Mouse (Mus musculus): ENCODE measurements around the gene Ptpn11. TPM values are rescaled to one million over a fixed set of nuclear protein-coding genes. Genes with fewer than 3 reads are reported as not detected.

The Ptpn11 gene
- polyA plus RNA-seq, 2 experiments from 2014 or later: 7.2 to 8.0 TPM

DNA sequence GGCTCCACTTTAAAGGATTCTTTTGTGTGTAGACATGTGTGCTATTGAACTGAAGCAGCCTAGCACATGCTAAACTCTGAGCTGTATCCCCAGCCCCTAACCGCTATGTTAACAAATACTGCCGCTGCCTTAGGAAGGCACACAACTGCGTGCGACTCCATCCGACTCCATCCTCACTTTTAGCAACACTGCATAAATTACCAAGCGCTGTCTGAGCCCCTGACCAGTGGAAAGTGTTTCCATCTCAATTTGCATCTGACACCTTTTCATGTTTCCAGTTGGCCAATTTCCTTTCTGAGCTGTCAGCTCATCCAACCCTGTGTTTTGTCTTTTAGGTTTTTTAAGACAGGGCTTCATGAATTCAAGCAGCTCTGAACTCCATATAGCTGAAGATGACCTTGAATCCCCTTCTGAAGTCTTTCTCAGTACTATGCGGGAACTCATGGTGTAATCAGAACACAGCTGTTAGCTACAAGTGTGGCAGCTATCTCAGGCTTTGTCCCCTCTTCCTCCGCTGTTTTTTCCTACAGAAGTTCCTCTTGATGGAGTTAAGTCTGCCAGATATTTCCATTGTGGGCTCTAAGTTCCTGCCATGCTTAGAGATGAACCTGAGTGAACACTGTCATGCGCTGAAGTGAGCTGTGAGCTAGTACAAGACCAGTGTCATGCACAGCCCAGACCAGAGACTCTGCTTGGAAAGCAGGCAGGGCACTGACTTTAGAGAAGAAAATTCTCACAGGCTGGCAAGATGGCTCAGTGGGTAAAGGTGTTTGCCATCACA is 11.9 kb downstream of the Ptpn11 start:
- peak; percentile 67 for ATAC-seq

DNA sequence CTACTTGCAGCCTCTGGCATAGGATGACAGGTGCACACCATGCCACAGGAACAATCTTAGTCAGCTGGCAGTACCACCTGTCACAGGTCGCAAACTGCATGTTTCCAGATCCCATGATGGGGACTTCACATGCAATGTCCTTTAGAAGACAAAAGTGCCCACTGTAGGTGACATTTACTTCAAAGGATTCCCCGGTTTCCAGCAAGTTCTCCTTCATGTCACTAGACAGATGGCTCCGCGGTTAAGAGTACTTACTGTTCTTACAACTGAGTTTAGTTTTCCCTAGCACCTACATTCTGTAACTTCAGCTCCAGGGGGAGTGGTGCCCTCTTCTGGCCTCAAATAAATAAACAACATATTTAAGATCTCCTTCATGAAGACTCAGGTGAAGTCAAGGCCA is 18.4 kb downstream of the Ptpn11 start:
- ATAC-seq: peak; percentile 60

DNA sequence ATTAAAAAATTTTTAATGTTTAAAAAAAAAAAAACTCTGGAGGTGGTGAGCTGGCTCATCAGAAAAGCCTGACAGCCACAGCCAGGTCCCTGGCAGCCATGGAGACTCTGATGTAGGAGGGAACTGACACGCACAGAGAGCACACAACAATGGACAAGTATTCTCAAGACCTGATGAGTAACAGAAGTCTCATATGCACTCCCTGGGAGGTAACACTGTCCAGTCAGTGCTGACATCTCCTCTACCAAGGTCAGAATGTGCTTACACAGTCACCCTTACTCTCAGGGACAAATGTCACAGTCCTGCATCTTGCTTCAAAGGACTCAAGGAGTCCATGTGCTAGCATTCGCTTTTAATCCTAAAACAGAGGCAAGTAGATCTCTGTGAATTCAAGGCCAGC is 21.6 kb downstream of the Ptpn11 start:
- ATAC-seq: no peak

DNA sequence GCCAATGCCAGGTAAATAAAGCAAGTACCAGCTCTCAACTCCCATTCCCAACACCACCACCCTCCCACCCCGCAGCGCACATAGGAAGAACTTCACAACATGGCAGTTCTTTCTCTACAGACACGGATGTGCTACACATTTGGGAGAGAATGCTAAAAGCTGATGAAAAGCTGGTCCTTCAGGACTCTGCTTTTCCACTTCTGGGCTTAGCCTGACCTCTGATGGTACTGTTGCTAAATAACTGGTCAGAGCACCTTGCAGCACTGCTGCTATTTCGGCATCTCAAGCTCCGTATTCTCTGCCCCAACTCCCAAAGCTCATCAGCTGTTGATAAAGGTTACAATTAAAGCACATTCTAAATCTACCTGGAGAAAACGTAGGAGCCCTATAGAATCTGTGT is 24.3 kb downstream of the Ptpn11 start:
- ATAC-seq: no peak

DNA sequence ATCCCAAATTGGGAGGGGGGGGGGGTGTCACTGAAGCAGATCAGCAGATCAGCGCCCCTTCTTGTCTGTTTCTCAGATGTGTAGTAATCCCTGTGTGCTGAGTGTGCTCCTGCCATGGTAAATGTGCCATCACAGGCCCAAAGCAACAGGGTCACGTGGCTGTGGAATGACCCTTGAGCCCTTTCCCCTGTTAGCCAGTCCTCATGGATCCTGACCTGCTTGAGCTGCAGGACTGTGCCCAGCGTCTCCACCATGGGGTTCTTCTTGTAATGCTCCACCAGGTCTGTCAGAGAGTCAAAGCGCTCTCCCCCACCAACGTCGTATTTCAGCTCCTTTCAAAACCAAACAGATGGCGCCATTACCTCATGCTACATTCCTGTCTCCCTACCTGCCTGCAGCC is 28.3 kb downstream of the Ptpn11 start:
- no peak for ATAC-seq

DNA sequence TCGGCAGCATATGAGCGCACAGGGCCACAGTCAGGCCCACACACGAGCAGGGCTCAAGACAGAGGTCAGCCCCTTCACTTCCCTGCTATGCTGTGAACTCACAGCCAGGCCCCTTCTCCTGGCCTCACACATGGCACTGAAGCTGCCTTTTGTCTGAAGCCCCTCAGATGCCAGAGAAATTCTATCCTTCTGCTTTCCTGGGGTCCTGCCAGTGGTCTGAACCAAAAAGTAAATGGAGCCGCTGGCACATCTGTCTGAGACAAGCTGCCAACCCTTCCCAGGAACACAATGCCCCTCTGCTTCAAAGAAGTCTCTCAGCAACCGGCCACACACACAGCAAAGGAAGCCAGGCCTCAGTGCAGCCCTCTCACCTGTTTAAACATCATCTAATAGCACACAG is 28.9 kb downstream of the Ptpn11 start:
- no peak for ATAC-seq

DNA sequence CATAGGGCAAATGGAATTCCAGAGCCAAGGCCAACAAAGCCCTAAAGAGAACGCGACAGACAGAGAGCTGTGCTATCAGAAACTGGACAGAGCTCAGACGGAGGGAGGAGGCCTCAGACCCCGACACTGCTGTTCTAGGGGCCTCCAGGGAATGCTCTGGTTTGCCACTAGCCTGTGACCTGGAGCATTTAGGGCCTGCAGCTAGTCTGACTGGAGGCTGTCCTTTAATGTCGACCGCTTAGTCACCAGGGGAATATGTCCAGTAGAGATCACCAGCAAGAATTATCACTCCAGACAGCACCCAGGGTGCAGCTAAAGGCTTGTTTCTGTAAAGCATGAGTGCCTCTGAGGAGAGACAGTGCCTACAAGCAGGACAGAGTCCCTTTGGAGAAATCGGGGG is 32.2 kb downstream of the Ptpn11 start:
- no peak for ATAC-seq

DNA sequence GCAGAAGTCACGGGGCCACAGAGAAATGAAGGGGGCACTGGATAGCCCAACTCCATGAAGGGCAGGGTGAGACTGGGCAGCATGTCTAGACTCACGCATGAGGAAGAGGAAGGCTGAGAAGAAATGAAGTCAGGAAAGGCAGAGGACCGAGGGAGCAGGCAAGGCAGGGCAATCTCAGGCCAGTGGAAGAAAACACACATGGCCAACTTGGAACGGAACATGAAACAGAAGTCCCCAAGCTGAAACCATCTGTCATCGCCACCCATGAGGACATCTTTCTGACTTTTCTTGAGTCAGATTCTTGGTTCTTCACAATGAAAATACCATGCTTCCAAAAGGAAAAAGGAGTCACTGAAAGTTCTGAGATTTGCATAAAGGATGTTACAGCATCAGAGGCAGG is 33.7 kb downstream of the Ptpn11 start:
- ATAC-seq: no peak

DNA sequence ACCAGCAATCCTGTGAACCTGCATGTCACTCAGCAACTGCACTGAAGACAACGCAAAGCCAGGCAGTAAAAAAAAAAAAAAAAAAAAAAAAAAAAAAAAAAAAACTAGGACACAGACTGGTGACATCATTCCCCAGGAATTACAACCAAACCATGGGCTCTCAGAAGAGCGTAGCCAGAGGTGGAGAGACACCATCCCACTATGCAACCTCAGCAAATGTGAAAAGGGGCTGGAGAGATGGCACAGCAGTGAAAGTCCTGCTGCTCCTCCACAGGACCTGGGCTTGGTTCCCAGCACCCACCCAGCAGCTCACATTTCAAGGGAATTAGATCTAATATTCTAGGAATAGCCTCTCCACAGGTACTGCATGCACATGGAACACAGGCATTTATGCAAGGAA is 34.2 kb downstream of the Ptpn11 start:
- ATAC-seq: no peak

DNA sequence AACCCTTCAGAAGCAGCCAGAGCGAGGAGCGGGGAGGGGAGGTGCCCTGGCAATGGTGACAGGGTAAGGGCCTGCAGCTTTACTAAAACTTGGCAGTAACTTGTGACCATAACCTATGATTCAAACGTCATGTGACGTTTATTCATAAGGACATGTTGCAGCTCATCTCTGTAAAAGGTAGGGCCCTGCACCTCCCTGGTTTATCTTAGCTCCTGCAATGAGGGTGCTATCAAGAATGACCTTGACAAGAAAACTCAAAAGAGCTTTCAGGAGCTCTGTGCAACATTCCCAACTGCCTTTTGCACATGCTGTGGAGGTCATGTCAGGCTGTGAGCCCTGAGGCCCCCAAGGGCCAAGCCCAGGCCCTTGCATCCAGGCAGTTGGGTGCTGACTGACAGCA is 35.1 kb downstream of the Ptpn11 start:
- no peak for ATAC-seq

DNA sequence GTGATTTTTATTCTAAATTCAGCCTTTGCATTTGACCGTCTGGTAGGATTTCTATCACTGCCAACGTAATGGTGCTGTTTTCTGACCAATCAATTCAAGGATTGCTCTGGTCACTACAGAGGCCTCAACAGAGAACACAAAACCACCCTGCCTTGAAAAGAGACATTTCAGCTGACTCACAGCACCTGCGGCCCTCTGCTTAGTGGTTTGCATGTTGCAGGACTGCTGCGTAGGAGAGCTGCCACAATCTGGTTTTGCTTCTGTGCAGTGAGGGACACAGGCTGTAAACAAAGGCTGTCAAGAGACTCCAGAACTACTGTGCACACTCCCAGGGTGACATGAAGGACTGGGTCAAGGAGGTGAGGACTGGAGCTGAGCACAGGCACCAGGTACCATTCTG is 40.5 kb downstream of the Ptpn11 start:
- ATAC-seq: no peak

DNA sequence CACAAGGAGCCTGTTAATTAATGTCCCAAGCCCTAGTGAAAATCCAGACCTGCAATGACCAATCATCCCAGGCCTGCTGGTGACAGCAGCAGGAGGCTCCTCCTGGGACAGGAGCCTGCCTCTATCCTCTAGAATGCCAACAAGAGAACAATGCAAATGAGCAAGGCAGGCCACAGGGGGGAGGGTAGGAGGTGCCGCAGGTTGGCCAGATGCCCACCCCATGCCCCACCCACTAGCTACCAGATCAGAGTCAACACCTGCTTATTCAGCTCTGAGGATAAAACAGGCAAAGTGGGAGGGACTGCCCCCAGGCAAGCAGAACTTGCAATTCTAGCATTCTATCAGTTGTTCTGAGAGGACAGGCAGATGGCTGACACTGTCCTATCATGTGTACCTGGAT is 42.0 kb downstream of the Ptpn11 start:
- peak; percentile 34 for ATAC-seq

DNA sequence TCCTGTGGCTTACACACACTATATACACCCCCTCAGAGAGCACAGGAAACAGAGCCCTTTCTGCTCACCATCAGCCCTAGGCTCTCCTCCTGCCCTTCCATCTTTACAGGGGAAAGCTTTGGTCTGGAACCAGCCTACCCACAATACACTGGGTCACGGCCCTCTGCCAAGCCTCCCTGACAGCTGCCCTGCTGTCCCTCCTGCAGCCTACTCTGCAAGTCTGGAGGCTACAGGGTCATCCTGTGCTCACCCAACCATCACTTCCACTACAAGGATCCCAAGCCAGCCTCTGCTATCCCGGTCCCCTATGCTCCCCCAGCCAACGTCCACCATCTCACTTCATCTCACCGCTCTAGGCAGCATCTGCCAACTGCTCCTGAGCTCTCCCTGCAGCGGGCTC is 44.9 kb downstream of the Ptpn11 start:
- ATAC-seq: no peak

DNA sequence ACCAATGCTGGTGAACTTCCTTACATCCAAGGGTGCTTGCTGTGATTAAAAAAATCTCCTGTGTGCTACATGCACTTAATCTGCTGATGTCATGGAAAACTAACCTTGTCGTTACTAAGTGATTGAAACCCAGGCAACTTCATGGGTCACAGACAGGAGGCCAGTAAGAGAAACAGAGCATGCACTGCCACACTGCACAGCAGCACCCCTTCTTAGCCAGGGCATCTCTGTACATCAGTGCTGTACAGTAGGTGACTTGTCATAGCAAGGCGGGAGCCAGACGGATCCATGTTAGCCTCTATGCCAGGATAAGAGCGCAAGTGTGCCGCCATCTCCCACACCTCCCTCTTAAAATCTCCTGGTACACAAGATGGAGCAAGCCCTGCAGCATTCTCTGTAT is 45.6 kb downstream of the Ptpn11 start:
- no peak for ATAC-seq

DNA sequence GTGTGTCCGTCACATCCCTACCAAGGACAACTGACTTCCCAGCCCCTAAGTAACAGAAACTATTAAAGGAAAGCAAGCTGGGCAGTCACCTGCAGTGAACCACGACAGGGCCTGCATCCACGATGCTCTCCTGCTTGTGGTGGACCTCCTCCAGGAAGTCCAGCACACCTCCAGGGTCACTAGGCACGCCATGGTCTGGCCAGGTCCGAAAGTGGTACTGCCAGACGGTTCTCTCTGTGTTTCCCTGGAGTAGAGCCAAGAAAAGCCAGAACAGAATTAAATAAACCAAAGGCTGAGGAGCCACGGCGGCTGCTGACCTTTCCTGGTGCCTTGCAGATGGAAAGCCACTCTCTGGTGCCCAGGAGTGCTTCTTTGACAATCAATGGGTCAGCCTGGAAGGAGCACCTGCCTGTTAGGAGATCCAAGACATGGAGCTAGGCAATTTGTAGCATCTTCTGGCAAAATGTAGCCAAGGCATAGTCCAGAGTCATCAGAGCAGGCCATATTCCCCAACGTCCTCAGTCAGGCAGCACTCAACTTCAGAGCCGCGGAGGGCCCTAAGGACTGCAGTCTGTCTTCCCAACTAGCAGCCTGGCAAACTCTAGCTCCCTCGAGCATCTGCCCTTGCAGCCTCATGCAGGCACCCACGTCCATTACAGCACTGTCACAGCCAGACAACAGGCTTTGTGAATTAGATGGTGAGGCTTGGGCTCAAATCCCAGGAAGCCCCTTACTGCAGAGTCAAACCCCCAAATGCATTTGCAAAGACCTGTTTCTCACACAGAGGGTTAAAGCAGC is 46.6 kb downstream of the Ptpn11 start:
- no peak for ATAC-seq

DNA sequence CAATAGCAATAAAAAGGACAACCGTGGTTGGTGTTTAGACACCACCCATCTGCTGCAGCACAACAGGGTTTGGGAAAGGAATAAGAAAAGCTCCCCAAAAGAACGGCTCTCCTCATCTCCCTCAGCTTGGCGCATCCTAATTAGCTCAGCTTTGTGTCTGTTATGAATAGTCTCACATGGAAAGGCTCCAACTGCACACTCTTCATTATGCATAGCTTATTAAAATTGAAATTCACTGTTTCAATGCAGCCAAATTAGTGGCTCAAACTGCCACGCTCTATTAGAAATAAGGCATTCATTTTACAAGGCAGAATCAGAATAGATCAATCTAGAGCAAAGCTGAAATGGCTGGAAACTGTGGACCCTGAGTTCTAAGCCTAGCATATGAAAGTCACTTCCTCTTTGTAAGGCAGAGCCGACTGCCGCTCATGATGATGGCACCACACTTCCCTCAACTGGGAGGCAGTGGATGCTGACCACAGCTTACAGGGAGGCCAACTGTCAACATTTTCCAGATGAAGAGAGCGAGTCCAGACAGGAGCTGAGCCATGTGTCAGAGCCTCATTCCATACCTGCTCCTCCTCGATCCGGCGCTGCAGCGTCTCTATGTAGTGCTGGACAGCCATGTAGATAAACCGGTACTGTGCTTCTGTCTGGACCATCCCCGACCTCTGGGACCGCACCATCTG is 48.6 kb downstream of the Ptpn11 start:
- no peak for ATAC-seq

DNA sequence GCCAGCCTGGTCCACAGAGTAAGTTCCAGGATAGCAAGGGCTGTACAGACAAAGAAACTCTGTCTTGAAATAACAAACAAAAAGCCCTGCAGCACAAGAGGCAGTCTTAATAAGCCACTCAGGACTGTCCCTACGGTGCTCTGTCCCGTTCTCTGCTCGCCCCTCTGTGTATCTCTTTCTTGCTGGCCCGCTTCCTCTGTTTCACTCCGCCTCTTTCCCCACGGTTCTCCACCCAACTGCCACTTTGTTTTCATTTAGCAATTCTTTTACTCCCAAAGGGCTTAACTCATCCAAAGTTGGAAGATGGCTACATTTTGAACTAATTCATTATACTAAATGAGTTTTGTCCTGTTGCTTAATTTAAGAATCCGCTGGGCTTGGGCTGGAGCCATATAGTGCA is 50.9 kb downstream of the Ptpn11 start:
- ATAC-seq: no peak

DNA sequence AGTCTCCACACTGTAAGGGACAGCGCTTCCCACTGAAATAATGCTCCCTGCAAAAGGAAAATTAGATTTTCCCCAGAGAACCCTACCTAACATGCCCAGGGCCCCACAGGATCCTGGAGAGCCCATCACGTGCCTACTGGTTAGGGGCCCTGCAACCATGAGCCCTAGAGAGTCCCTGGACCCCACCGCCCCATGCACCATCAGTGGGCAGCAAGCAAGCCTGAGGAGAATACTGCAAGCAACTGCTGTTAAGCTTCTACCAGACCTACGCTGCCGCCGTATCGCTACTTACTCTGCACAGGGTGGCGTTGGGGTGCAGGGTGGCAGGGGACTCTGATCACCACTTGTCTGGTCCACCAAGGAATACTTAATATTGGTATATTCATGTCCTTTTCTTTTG is 54.1 kb downstream of the Ptpn11 start:
- ATAC-seq: no peak

DNA sequence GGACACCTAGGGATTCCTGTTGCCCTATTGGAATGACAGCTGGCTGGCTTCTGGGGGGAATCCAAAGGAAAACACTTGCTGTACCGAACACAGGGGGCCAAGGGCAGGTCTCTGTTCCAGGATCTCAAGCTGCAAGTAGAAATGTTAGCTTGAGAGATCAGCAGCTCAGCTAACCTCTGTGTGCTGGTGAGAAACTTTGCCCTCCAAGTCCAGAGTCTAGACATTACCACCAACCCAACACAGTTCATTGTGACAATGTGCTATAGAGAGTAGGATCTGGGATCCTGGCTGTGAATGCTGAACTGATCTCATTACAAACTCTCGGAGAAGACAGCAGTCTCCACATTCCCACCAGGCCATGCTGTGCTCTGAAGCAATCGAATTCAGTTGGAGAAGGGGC is 59.4 kb downstream of the Ptpn11 start:
- no peak for ATAC-seq

DNA sequence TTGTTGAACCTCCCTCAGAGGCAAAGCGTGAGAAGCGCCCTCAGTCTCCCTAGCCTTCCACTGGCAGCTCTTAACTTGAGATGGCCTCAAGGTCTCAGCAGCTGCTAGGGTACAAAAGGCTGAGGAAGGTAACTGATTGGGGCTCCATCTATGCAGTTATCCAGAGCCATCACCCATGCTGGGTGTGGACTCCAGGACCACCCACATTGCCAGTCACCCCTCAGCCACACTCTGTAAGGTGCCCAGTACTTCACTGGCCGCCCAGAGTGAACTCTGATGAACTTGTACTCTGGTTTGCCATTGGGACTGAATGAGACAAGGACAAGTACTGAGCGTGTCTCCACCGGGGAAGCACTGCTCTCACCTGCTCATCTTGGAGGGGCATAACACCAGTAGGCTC is 61.9 kb downstream of the Ptpn11 start:
- no peak for ATAC-seq

DNA sequence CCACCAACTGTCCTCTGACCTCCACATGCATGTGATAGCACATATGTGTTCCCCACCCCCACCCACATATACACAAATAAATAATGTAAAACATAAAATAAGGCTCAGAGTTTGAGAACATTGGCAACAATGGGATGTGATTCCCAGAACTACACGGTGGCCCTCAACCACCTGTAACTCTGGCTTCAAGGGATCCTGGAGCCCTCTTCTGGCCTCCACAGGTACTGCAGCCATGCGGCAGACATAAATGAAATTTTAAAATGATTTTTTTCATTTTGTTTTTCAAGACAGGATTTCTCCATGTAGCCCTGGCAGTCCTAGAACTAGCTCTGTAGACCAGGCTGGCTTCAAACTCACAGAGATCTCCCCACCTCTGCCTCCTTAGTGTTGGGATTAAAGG is 65.1 kb downstream of the Ptpn11 start:
- ATAC-seq: no peak

DNA sequence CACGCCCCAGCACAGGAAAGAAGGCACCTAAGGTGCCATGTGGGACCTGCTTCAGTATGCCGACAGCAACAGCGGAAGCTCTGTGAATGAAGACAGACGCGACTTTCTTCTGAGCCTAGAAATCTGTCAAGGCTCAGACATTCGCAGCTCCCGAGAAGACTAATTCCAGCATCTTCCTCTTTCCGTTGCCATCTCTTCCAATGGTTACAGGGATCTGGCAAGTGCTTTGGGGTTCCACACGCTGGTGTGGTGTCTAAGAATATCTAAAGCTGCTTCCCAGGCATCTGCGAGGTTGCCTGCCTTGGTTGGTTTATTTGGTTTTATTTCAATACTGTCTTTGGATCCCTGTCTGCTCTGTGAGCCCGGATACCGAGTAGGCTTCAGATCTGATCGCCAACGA is 65.6 kb downstream of the Ptpn11 start:
- ATAC-seq: no peak
